Mouse (Mus musculus) CD4-positive helper T cell, adult 2 months (primary cell): ENCODE measurements around the gene Mib2.
"Not testable (repeated sequence)": the region's sequence is repeated elsewhere in the genome, so short reads cannot be mapped to it uniquely, and the experiment has no call there.

ENCODE experiments used
- DNase-seq: peaks from one replicate; pipeline ENCODE4 v3.0.0-alpha.2; 2012; ENCODE audit warnings: low read depth, missing footprints, low spot score

The Mib2 gene

DNA sequence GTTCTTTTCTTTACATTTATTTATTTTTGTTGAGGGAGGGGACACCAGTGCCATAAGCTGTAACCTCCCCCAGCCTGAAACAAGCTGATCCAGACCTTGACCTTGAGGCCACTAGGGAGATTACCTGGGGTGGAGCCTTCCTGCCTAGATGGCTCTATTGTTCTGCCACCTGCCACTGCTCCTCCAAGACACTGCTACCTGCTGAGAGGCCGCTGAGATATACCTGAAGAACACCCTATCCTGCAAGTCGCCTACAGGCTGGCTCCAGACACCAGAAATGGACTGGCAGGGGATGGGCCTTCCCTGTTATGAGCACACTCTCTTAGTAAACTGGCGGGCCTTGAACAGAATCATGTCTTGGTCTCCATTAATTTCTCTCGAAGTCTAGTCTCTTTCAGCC is 1.2 kb upstream of the Mib2 start:
- not testable (repeated sequence) for DNase-seq

DNA sequence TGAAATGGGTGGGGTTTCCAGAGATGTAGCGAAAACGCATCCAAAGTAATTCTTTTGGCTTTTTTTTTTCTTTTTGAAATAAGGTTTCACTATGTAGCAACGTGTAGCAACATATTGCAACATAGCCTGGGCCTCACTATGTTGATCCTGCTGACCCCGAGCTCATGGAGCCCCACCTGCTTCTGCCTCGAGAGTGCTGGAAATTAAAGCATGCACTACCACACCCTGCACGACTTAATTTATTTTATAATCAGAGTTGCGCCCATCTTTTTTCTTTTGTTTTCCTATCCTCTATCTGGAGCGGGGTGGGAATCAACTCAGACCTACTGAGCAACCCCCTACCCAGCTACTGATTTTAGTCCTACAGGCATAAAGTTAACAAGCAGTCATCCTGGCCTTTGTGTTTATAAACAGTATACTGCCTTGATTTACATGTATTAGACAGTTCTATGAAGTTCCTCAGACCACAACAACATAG is 639 bp upstream of the Mib2 start:
- no peak for DNase-seq

DNA sequence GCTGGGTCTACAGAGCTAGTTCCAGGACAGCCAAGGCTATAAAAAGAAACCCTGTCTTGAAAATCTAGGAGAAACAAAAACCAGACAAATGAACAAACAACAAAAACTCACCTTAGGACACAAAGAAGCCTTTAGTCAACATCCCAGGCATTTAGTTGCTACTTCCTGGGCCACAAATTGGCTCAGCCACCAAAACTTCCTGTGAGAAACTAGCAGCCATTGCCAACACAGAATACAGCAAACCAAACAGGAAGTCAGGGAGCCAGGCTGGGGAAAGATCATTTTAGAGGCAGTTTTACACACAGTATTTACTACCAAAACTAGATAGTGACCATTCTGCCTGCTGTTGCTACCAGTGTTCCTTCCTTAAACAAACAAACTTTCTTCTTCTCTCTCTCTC is 2.1 kb downstream of the Mib2 start:
- peak; percentile 51 for DNase-seq

DNA sequence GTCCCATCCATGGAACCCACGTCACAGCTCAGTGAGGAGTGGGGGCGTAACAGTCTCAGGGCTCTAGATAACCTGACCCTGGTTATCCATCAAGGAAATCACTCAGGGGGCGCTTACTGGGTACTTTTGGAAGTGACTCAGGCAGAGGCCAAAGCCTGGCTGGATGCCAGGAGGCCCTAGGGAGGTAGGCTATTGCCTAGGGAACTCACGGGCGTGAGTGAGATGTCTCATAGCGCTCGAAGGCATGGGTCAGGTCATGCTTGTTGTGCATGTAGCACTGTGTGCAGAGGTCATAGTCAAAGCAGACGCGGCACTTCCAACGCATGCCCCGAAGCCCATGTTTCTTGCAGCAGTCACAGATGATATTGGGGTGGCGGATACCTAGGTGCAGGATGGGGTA is 8.4 kb downstream of the Mib2 start:
- no peak for DNase-seq

DNA sequence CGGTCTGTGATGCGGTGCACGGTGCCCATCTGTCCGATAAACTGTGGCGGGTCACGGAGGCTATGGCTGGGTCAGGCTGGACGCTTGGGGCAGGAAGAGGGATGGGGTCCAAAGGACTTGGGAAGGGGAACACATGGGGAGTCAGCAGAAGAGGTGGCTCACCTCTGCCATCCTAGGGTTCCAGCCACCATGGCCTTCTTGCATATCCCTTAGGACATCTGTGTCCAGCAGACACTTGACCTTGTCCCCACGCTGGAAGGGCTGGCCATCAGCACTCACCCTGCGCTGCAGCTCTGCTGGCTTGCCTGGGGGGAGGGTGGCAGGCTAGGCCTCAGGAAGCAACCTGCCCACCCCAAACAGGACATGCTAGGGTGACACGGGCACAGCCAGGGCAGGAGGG is 10.0 kb downstream of the Mib2 start:
- DNase-seq = no peak

DNA sequence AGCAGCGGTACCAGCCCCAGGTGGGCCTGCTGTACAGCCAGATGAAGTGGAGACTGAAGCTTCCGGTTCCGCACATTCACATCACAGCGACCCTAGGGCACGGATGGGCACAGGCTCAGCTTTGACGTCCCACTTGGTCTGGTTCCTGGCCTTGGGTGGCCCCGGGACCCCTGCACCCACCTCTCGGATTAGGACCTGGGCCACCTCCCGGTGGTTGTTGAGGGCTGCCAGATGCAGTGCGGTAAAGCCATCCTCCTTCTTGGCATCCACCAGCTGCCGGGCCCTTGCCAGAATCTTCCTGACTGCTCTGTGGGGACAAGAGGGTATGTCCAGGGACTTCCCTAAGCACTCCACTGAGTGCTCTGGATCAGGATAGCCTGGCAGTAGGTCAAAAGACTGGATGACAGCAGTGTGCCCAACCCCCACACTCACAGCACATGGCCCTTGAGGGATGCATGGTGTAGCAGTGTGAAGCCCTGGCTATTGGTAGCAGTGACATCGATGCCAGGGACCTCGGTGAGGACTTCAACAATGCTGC is 12.7 kb downstream of the Mib2 start:
- no peak for DNase-seq

DNA sequence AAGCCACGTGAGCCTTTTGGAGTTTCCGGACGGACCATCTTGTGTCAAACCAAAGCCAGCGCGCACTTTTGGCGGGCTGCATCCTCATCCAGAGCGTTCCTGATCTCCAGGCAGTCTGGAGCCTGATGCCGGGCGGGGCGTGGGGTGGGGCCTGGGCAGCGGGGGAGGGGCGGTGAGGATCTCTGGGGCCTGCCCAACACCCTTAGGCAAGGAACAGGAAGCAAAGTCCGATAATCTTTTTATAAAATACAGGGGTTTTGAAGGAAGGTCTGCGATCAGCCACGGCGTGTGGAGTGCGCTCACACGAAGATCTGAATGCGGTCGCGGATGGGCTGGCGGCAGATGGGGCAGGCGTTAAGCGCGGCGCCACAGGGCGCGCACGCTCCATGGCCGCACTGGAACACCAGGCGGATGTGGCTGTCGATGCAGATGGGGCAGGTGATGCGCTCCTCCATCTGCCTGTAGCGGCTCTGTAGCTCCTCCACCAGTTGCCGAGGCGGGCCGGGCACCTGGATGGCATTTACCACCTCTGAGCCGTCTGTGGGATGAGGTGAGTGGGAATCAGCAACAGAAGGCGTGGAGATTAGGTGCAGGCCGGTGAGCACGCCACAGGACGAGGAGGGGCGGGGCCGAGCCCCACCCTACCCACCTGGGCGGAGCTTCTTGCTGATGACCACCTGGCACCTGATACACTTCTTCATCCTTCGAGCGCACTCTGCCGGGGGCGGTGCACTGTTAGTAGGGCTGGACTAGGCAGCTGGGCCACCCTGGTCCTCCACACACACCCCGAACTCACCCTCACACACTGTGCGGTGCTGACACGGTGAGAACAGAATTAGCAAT is 14.3 kb downstream of the Mib2 start:
- DNase-seq = peak; percentile 84

DNA sequence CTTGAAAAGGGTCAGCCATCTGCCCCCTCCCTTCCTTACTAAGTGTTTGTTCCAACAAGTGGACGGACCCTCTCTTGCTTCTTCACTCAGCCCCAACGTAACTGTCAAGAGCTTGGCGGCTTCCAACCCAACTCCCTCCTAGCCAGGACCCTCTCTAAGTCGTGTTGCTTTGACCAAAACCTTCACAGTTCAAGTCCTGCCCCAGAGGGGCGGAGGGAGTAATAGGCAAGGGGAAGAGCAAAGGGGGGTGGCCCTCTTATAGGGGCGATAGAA is 14.9 kb downstream of the Mib2 start:
- DNase-seq = no peak

DNA sequence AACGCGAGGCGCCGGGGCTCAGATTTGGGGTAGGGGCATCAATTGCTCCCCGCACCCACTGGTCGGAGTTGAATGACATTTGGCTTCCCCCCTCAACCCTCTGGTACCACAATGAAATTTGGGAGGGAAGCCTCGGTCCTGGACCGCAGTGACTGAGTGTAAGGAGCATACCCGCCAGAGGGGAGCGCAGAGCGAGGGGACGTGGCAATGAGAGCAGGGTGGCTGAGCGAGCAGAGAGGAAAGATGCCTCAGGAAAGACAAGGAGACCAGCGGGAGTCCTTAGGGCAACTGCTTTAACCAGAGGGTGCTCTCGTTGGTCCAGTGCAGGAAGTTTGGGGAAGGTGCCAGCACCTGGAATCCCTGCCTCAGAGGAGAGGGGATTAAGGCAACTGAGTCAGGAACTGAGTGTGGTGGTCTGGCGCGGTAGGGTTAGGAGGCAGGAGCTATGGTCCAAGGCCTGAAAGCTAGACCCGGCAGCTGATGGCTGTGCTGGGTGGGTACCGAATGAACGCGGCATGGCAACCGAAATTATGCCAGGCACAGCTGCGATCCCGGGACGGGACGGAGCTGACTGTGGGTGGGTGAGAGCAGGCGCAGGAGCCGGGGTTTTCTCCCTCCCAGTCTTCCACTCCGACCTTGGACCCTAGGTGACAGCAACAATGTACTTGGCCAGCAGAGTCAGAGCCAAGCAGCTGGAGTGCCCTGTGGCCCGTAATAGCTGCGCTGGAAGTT is 15.4 kb downstream of the Mib2 start:
- DNase-seq = no peak

DNA sequence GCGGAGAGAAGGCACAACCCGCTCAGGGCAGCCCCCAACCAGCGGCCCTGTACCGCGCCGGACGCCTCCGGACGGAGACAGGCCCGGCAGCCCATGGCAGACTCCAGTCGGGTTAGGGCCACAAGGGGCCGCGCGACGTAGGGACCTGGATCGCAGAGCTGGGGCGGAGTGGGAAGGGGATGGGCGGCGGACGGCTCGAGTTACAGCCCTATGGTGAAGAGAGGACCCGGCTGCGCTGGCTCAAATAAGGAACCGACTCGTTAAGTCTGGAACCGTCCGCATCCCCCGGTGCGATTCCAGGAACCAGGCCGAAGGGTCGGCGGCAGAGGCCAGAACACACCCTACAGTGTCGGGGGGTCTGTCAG is 15.9 kb downstream of the Mib2 start, which contains the start of gene Mmp23:
TSS of gene Mmp23 (minus strand) at position 299 of the 365 bp plus-strand sequence.
- no peak for DNase-seq

DNA sequence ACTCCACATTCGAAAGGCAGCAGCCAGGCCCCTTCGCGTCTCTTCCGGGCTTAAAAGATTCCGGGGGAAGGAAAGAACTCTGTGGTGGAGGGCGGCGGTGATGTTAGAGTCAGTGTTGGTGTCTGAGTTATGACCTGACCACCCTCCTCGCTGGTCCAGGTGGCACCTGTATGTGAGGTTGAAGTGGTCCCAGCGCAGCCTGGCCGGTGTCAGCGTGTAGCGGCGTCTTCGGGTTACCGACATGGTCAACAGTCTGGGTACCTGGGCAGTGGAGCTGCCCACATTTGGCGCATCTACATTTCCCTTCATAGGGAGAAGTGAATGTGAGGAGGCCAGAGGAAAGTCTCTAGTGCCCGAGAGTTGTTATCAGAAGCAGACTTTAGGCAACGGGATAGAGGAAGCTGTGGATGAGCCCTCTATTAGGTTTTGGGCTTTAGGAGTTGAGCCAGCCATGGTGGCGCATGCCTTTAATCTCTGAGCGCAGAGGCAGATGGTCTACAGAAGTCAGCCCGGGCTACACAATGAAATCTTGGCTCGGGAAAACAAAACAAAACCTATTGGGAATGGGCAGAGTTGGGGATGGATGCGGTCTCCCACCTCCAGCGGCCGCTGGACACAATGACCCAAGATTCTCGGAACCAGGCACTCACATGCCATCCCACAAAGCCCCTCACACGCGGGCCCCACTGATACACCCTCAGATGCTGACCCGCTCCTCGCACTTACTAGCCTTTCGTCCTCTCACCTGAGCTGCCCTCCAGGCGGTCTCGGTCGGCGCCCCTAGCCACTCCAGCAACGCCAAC is 16.5 kb downstream of the Mib2 start:
- DNase-seq = no peak

DNA sequence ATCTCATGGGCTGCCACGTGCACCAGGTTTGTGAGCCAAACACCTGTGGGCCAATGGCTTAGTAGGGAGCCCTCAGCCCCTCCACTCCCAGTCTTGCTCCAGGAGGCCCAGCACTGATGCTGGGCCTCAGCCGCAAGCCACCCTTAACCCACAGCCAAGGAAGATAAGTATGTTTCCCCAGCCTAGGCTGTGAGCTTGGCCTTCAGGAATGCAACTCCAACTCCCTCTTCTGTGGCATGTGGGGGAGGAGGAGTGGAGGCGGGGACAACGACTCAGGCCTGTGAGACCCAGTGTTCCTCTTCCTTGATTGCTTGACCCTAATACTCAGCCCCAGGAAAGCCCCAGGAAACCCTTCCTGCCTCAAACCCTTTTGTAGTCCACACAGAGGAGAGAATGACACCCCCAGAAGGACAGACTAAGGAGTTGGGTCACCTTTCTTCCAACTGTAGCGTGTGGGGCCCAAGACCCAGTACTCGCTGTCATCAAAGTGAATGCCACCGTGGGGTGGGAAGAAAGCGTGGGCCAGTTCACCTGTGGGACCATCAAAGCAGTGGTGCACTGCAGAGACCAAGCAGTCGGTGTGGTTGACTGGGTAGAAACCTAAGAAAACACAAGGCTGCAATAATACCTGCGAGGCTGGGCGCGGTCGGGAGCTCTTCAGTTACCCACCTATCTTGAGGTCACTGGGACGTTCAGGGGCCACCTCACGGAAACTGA is 17.3 kb downstream of the Mib2 start:
- DNase-seq = no peak

DNA sequence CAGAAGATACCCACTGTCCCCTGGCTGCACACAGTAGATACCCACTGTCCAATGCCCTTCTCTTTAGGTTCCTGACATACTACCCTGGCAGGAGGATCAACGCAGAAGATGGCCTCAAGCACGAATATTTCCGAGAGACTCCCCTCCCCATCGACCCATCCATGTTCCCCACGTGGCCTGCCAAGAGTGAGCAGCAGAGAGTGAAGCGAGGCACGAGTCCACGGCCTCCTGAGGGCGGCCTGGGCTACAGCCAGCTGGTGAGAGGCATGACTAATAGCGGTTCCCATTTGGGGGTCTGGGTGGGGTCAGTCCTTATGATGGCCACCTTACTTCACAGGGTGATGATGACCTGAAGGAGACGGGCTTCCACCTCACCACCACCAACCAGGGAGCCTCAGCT is 19.6 kb downstream of the Mib2 start:
- no peak for DNase-seq

DNA sequence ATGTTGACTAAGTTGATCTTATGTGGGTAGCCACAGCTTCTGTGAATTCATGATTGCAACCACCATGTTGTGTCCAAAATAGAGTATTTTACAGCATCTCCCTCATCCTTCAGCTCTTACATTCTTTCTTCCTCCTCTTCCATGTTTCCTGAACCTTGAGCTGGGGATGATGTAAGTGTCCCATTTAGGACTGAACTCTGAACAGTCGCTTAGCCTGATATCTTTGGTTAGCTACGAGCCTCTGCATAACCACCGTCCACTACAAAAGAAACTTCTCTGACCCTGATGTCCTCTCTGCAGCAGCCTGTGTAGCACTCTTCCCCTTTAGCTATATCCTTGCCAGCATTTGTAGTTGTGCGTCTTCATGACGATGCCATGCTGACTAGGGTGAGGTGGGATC is 23.3 kb downstream of the Mib2 start:
- no peak for DNase-seq

DNA sequence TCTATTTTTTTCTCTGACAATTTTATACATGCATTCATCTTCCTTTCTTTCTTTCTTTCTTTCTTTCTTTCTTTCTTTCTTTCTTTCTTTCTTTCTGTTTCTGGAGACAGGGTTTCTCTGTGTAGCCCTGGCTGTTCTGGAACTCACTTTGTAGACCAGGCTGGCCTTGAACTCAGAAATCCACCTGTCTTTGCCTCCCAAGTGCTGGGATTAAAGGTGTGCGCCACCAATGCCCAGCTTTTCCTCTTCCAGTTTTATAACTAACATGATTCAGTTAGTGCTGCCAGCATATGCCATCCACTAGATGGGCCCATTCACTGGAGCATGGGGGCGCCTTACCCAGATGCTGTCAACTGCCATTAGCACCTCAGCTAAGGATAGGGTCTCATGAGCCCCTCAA is 23.7 kb downstream of the Mib2 start, which contains the start of gene Gm10563:
TSS of gene Gm10563 (minus strand) at position 101 of the 400 bp plus-strand sequence.
- DNase-seq = not testable (repeated sequence)

DNA sequence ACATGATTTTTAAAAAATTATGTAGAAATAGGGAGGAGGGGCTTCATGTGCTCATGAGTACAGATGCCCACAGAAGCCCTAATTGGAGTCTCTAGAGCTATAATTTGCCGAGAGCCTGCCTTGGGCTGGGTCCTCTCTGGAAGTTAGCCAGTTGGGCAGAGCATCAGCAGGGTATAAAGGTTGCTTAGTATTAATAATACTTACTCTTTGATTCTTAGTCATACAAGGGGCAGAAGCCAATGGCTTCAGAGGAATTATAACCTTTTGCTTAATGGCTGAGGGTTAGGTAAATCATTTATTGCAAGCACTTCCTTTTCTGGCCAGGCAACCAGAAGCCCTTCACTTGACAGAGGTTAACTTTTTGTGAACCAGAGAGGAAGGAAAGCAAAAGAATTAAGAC is 25.5 kb downstream of the Mib2 start:
- no peak for DNase-seq

DNA sequence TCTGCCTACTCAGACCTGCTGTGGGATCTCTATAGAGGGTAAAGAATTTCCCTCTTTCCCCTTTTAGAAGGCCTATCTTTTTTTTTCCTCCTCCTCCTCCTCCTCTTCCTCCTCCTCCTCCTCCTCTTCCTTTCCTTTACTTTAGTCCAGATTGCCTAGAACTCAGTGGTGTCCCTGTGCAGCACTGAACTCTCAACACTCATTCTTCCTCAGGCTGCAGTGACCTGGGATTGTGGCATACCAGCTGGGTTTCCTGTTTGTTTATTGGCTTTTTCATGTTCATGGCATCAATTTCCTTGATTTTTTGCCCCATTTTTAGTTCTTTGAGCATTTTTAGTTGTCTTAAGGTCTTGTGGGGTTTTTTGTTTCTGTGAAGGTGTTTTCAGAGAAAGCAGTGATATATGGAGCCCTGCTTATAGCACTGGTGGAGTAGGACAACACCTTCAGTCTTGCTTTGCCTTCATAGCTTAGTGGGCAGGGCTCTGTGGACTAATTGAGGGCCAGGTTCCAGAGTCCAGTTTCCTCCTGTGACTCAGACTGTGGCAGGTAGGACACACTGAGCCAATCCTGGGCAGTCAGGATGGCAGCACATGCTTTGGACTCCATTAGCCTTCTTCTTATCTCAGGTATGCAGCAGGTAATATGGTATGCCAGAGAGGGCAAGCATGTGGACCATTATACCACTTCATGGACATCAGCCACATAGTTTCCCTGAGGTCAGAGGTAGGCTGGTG is 33.1 kb downstream of the Mib2 start:
- DNase-seq = no peak

DNA sequence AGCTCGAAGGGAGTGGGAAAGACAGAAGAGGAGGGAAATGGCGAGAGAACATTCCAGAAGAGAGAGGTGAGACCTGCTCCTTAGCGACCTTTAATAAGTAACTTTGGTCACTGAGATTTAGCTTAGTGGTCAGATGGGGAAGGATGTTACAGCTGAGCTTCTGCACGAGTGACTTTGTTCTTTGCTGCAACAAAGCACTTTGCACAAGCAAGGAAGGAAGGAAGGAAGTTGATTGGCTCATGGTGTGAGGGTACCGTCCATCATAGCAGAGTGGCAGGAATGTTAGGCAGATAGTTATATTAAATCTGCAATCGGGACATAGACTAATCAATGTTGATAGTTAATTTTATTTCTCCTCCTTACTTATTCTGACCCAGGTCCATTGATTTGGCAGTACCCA is 38.7 kb downstream of the Mib2 start:
- no peak for DNase-seq

DNA sequence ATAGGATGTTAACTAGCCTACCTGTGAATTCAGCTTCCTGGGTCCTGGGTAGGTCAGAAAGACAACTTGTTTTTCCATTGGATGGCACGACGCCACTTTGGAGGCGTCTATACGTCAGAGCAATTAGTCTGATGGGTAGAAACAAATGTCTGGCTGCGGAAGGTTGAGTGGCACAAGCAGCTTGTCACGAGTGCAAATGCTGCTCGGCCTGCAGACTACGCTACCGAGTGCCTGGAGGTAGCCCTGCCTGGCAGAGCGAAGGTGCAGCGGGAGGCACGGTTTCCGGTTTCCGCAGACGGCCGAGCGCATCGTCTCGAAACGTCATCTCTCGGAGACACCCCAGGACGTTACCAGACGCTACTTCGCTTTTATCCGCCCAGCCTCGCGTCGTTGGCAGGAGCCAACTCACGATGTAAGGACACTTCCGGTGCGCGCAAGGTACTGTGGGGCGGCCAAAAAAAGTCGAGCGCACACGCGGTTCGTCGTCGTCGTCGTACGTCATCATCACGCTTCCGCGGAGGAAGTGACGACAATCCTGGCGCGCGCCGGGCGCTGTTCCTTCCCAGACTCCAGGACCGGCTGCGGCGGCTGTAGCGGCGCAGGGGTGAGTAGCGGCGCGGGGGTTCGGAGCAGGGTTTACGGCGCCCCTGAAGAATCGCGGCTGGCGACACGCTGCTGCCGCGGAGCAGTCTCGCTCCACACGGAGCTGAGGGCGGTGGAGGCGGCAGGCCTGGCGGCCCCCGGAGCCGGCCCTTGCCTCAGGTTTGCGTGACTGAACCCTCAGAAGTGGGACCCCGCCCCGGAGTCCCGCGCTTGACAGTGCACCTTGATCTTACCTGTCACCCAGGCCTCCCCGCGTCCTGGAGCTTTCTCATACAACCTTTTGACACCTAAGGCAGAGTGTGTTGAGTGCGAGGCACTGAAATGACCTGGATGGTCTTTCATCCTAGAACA is 44.4 kb downstream of the Mib2 start, which contains the start of gene Cdk11b:
TSS of gene Cdk11b (plus strand) at position 517 of the 954 bp plus-strand sequence.
- DNase-seq = peak; percentile 100
